Mouse (Mus musculus): ENCODE measurements around the gene Ampd3. TPM values are rescaled to one million over a fixed set of nuclear protein-coding genes. Genes with fewer than 3 reads are reported as not detected.

Gene Ampd3
- polyA plus RNA-seq, 1 experiment from 2014 or later = 7.9 TPM

- H3K27me3 ChIP-seq (ENCODE audit: control insufficient read depth, insufficient read depth, low read length) = no peaks in the 10 kb centered on the region
- H3K9me3 ChIP-seq (ENCODE audit: control insufficient read depth, low read length) = no peaks in the 10 kb centered on the region
- peaks cover 18 to 22% of the 10 kb centered on the region in 2 experiments for H3K4me1 ChIP-seq (ENCODE audit: control insufficient read depth in 2 of 2, insufficient read depth in 2 of 2, low read length in 2 of 2)
- no peak overlapping the region for H3K4me3 ChIP-seq (ENCODE audit: control insufficient read depth in 1 of 2, insufficient read depth in 1 of 2, low read depth in 1 of 2, low read length in 2 of 2)
- ATAC-seq (ENCODE audit: insufficient number of reproducible peaks, insufficient read depth, low FRiP score, low read depth) = no peak
- 56% methylated on average over 3 of the region's 3 CpGs for WGBS
- no peak overlapping the region for H3K4me2 ChIP-seq (ENCODE audit: low read length)
- H3K36me3 ChIP-seq (ENCODE audit: control insufficient read depth, insufficient read depth, low read length) = no peaks in the 10 kb centered on the region
- no peak overlapping the region for H3K9ac ChIP-seq (ENCODE audit: low read length)
- no peak overlapping the region for H3K27ac ChIP-seq (replicated peaks in 1 of 2; ENCODE audit: control insufficient read depth in 1 of 2, insufficient read depth in 1 of 2, low read depth in 2 of 2, low read length in 2 of 2)
Measured at GRCm38 (mm10) chr7:110785741-110786146, 17.7 kb downstream of the Ampd3 start.

- Histone ChIP-seq H3K27me3 (ENCODE audit: control insufficient read depth, insufficient read depth, low read length) (no peaks in the 10 kb centered on the region), H3K27ac (replicated peaks in 1 of 2; ENCODE audit: control insufficient read depth in 1 of 2, insufficient read depth in 1 of 2, low read depth in 2 of 2, low read length in 2 of 2) (peak overlapping the region in 1 of 2 experiments; percentile 28; a peak in 1 of 4 replicates), H3K9ac (ENCODE audit: low read length) (no peak overlapping the region), H3K4me3 (ENCODE audit: control insufficient read depth in 1 of 2, insufficient read depth in 1 of 2, low read depth in 1 of 2, low read length in 2 of 2) (no peak overlapping the region), H3K4me1 (ENCODE audit: control insufficient read depth in 2 of 2, insufficient read depth in 2 of 2, low read length in 2 of 2) (peaks cover 9% of the 10 kb centered on the region in 2 experiments), H3K4me2 (ENCODE audit: low read length) (no peak overlapping the region), H3K36me3 (ENCODE audit: control insufficient read depth, insufficient read depth, low read length) (0 out of 2 replicates have a peak, but pooled peaks cover 5% of the 10 kb centered on the region), H3K9me3 (ENCODE audit: control insufficient read depth, low read length) (no peaks in the 10 kb centered on the region)
- WGBS = 57% methylated on average over 6 of the region's 6 CpGs
- no peak for ATAC-seq (ENCODE audit: insufficient number of reproducible peaks, insufficient read depth, low FRiP score, low read depth)
Measured at GRCm38 (mm10) chr7:110787310-110787709, 19.3 kb downstream of the Ampd3 start.

- 75% methylated on average over 8 of the region's 8 CpGs for WGBS
- H3K4me1 ChIP-seq (ENCODE audit: control insufficient read depth in 2 of 2, insufficient read depth in 2 of 2, low read length in 2 of 2) = peaks cover 0 to 6% of the 10 kb centered on the region in 2 experiments; a peak in 2 of 4 replicates
- no peak for ATAC-seq (ENCODE audit: insufficient number of reproducible peaks, insufficient read depth, low FRiP score, low read depth)
- no peak overlapping the region for H3K9ac ChIP-seq (ENCODE audit: low read length)
- no peaks in the 10 kb centered on the region for H3K27me3 ChIP-seq (ENCODE audit: control insufficient read depth, insufficient read depth, low read length)
- no peaks in the 10 kb centered on the region for H3K9me3 ChIP-seq (ENCODE audit: control insufficient read depth, low read length)
- H3K36me3 ChIP-seq (ENCODE audit: control insufficient read depth, insufficient read depth, low read length) = 0 out of 2 replicates have a peak, but pooled peaks cover 5% of the 10 kb centered on the region
- H3K4me2 ChIP-seq (ENCODE audit: low read length) = no peak overlapping the region
- H3K4me3 ChIP-seq (ENCODE audit: control insufficient read depth in 1 of 2, insufficient read depth in 1 of 2, low read depth in 1 of 2, low read length in 2 of 2) = no peak overlapping the region
- no peak overlapping the region for H3K27ac ChIP-seq (replicated peaks in 1 of 2; ENCODE audit: control insufficient read depth in 1 of 2, insufficient read depth in 1 of 2, low read depth in 2 of 2, low read length in 2 of 2)
Measured at GRCm38 (mm10) chr7:110790878-110791277, 22.9 kb downstream of the Ampd3 start.

GRCm38 (mm10) chr7:110792201-110792600 lies 24.2 kb downstream of the Ampd3 start:
- Histone ChIP-seq H3K4me3 (ENCODE audit: control insufficient read depth in 1 of 2, insufficient read depth in 1 of 2, low read depth in 1 of 2, low read length in 2 of 2) (no peak overlapping the region), H3K27me3 (ENCODE audit: control insufficient read depth, insufficient read depth, low read length) (no peaks in the 10 kb centered on the region), H3K4me2 (ENCODE audit: low read length) (no peak overlapping the region), H3K9ac (ENCODE audit: low read length) (no peak overlapping the region), H3K27ac (replicated peaks in 1 of 2; ENCODE audit: control insufficient read depth in 1 of 2, insufficient read depth in 1 of 2, low read depth in 2 of 2, low read length in 2 of 2) (no peak overlapping the region), H3K36me3 (ENCODE audit: control insufficient read depth, insufficient read depth, low read length) (0 out of 2 replicates have a peak, but pooled peaks cover 5% of the 10 kb centered on the region), H3K9me3 (ENCODE audit: control insufficient read depth, low read length) (no peaks in the 10 kb centered on the region), H3K4me1 (ENCODE audit: control insufficient read depth in 2 of 2, insufficient read depth in 2 of 2, low read length in 2 of 2) (peaks cover 0 to 2% of the 10 kb centered on the region in 2 experiments; a peak in 2 of 4 replicates)
- no peak for ATAC-seq (ENCODE audit: insufficient number of reproducible peaks, insufficient read depth, low FRiP score, low read depth)
- WGBS = 89% methylated on average over 5 of the region's 5 CpGs

- no peak for ATAC-seq (ENCODE audit: insufficient number of reproducible peaks, insufficient read depth, low FRiP score, low read depth)
- Histone ChIP-seq H3K9me3 (ENCODE audit: control insufficient read depth, low read length) (no peaks in the 10 kb centered on the region), H3K4me3 (ENCODE audit: control insufficient read depth in 1 of 2, insufficient read depth in 1 of 2, low read depth in 1 of 2, low read length in 2 of 2) (no peak overlapping the region), H3K27ac (replicated peaks in 1 of 2; ENCODE audit: control insufficient read depth in 1 of 2, insufficient read depth in 1 of 2, low read depth in 2 of 2, low read length in 2 of 2) (no peak overlapping the region), H3K4me1 (ENCODE audit: control insufficient read depth in 2 of 2, insufficient read depth in 2 of 2, low read length in 2 of 2) (peaks cover 0 to 2% of the 10 kb centered on the region in 2 experiments; a peak in 2 of 4 replicates), H3K36me3 (ENCODE audit: control insufficient read depth, insufficient read depth, low read length) (0 out of 2 replicates have a peak, but pooled peaks cover 5% of the 10 kb centered on the region), H3K9ac (ENCODE audit: low read length) (no peak overlapping the region), H3K4me2 (ENCODE audit: low read length) (no peak overlapping the region), H3K27me3 (ENCODE audit: control insufficient read depth, insufficient read depth, low read length) (no peaks in the 10 kb centered on the region)
- 91% methylated on average over 2 of the region's 2 CpGs for WGBS
Measured at GRCm38 (mm10) chr7:110792834-110793233, 24.8 kb downstream of the Ampd3 start.

GRCm38 (mm10) chr7:110794722-110795121 lies 26.7 kb downstream of the Ampd3 start:
- 0 out of 2 replicates have a peak, but pooled peaks cover 5% of the 10 kb centered on the region for H3K36me3 ChIP-seq (ENCODE audit: control insufficient read depth, insufficient read depth, low read length)
- H3K9me3 ChIP-seq (ENCODE audit: control insufficient read depth, low read length) = no peaks in the 10 kb centered on the region
- H3K4me1 ChIP-seq (ENCODE audit: control insufficient read depth in 2 of 2, insufficient read depth in 2 of 2, low read length in 2 of 2) = peaks cover 0 to 2% of the 10 kb centered on the region in 2 experiments; a peak in 2 of 4 replicates
- H3K4me2 ChIP-seq (ENCODE audit: low read length) = no peak overlapping the region
- no peak for ATAC-seq (ENCODE audit: insufficient number of reproducible peaks, insufficient read depth, low FRiP score, low read depth)
- H3K27ac ChIP-seq (replicated peaks in 1 of 2; ENCODE audit: control insufficient read depth in 1 of 2, insufficient read depth in 1 of 2, low read depth in 2 of 2, low read length in 2 of 2) = no peak overlapping the region
- no peak overlapping the region for H3K4me3 ChIP-seq (ENCODE audit: control insufficient read depth in 1 of 2, insufficient read depth in 1 of 2, low read depth in 1 of 2, low read length in 2 of 2)
- no peak overlapping the region for H3K9ac ChIP-seq (ENCODE audit: low read length)
- H3K27me3 ChIP-seq (ENCODE audit: control insufficient read depth, insufficient read depth, low read length) = no peaks in the 10 kb centered on the region
- 69% methylated on average over 4 of the region's 4 CpGs for WGBS

GRCm38 (mm10) chr7:110796367-110797051 lies 28.5 kb downstream of the Ampd3 start:
- Histone ChIP-seq H3K9me3 (ENCODE audit: control insufficient read depth, low read length) (no peaks in the 10 kb centered on the region), H3K27ac (replicated peaks in 1 of 2; ENCODE audit: control insufficient read depth in 1 of 2, insufficient read depth in 1 of 2, low read depth in 2 of 2, low read length in 2 of 2) (no peak overlapping the region), H3K4me3 (ENCODE audit: control insufficient read depth in 1 of 2, insufficient read depth in 1 of 2, low read depth in 1 of 2, low read length in 2 of 2) (no peak overlapping the region), H3K36me3 (ENCODE audit: control insufficient read depth, insufficient read depth, low read length) (0 out of 2 replicates have a peak, but pooled peaks cover 3% of the 10 kb centered on the region), H3K27me3 (ENCODE audit: control insufficient read depth, insufficient read depth, low read length) (no peaks in the 10 kb centered on the region), H3K4me1 (ENCODE audit: control insufficient read depth in 2 of 2, insufficient read depth in 2 of 2, low read length in 2 of 2) (peaks cover 0 to 2% of the 10 kb centered on the region in 2 experiments; a peak in 2 of 4 replicates), H3K9ac (ENCODE audit: low read length) (no peak overlapping the region), H3K4me2 (ENCODE audit: low read length) (no peak overlapping the region)
- ATAC-seq (ENCODE audit: insufficient number of reproducible peaks, insufficient read depth, low FRiP score, low read depth) = no peak
- 60% methylated on average over 12 of the region's 12 CpGs for WGBS

Data from heart, embryonic 14.5 days (tissue).